Mouse (Mus musculus) heart, postnatal 0 days (tissue): ENCODE measurements around the gene Mus81.

Experiments
- CTCF ChIP-seq: IDR thresholded peaks from 2 replicates; pipeline ENCODE4 v1.5.1; 2016; ENCODE audit warnings: antibody characterized with exemption, control low read depth, low read depth
- EP300 ChIP-seq: IDR thresholded peaks from 2 replicates; pipeline ENCODE4 v1.6.1; 2016; ENCODE audit warnings: antibody characterized with exemption, low read depth

DNA sequence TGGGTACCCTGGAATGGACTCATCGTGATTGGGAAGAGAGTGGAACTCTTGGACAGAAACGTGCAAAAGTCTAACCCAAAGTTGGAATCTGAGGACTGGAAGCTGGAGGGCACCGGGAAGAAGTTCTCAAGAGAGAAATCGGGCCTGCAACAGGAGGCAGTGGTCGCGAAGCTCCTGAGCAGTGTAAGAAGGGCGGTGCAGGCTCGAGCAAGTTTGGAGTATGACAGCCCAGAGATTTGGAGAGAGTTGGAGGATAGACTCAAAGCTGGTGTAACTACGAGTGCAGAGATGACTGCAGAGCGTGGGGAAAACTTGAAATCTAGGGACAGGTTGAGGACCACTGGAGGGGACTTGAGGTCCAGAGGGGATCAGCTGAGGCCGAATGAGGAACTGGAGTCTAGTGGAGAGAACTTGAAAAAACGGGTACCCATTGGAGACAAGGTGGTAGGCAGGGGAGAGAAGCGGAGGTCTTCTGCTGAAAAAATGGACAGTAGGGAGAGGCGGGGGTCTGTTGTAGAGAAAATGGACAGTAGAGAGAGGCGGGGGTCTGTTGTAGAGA, 23.0 kb upstream of the Mus81 start:
- no peak for TF ChIP-seq EP300
- TF ChIP-seq CTCF: no peak
